ENCODE assay signal across 8 mouse cellular contexts in the genomic region with DNA sequence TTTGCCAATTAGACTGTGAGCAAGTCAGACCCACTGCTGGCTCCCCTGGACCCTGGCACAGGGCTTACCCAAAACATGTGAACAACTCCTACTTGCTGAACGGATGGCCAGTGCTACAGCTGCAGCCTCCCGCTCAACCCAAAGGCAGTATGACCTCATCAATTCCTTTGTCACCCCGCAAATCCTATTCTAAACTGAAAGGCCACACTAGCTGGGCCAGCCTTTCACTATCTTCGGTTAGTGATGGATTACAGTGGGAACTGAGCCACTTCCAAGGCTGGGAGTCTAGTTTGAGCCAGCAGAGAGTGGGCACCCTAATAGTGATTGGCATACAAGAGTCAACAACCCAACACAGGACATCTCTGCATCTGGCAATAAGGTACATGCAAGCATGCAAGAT. TPM values are rescaled to one million over a fixed set of nuclear protein-coding genes. Genes with fewer than 3 reads are reported as not detected.
DNase-seq lines count a peak whose midpoint lies in the region; ATAC-seq lines count a peak whose summit lies in the region.

No protein-coding gene starts in this region.

- DNase-seq in adrenal gland, adult 2 months: peak; percentile 32
- DNase-seq in adrenal gland, adult 18-20 months (ENCODE audit: low spot score in 2 of 2): no peak
- DNase-seq in urinary bladder, postnatal 25 days (ENCODE audit: low spot score): peak; percentile 16
- no peak for DNase-seq in urinary bladder, postnatal 36 days (ENCODE audit: low spot score in 2 of 2)

- peak overlapping the region; percentile 76 to 84 for H3K4me3 ChIP-seq in heart, embryonic 14.5 days (ENCODE audit: control insufficient read depth in 1 of 2, insufficient read depth in 1 of 2, low read depth in 1 of 2, low read length in 2 of 2)
- peak overlapping the region; percentile 76 for H3K4me3 ChIP-seq in liver, embryonic 16.5 days (ENCODE audit: low read depth, low read length)
- peak overlapping the region; percentile 77 for H3K4me3 ChIP-seq in stomach, embryonic 16.5 days (replicated peaks; ENCODE audit: low read length)

- 4% methylated on average over 4 of the region's 4 CpGs for WGBS in heart, embryonic 14.5 days
- 0% methylated on average over 4 of the region's 4 CpGs for WGBS in liver, embryonic 16.5 days (ENCODE audit: insufficient replicate concordance)
- under 1% methylated on average over 4 of the region's 4 CpGs for WGBS in stomach, embryonic 16.5 days

- H3K4me2 ChIP-seq in heart, embryonic 14.5 days (ENCODE audit: low read length): peak overlapping the region; percentile 91
- peak overlapping the region; percentile 94 for H3K4me2 ChIP-seq in liver, embryonic 16.5 days (ENCODE audit: low read depth, low read length)
- H3K4me2 ChIP-seq in stomach, embryonic 16.5 days (ENCODE audit: low read depth, low read length): peak overlapping the region; percentile 96

- H3K36me3 ChIP-seq in heart, embryonic 14.5 days (ENCODE audit: control insufficient read depth, insufficient read depth, low read length): peaks cover 29% of the 10 kb centered on the region
- peaks cover 18% of the 10 kb centered on the region for H3K36me3 ChIP-seq in liver, embryonic 16.5 days (ENCODE audit: control insufficient read depth, insufficient read depth)
- peaks cover 12% of the 10 kb centered on the region for H3K36me3 ChIP-seq in stomach, embryonic 16.5 days (ENCODE audit: control insufficient read depth, insufficient read depth, low read length)

- no peaks in the 10 kb centered on the region for H3K27me3 ChIP-seq in heart, embryonic 14.5 days (ENCODE audit: control insufficient read depth, insufficient read depth, low read length)
- H3K27me3 ChIP-seq in liver, embryonic 16.5 days (ENCODE audit: control insufficient read depth, insufficient read depth, low read depth, low read length): no peaks in the 10 kb centered on the region
- no peaks in the 10 kb centered on the region for H3K27me3 ChIP-seq in stomach, embryonic 16.5 days (ENCODE audit: control insufficient read depth, insufficient read depth, low read length)

- no peak for ATAC-seq in heart, embryonic 14.5 days (ENCODE audit: insufficient number of reproducible peaks, insufficient read depth, low FRiP score, low read depth)
- no peak for ATAC-seq in liver, embryonic 16.5 days (ENCODE audit: low read depth)
- no peak for ATAC-seq in stomach, embryonic 16.5 days (ENCODE audit: insufficient read depth, low FRiP score)
- ATAC-seq in activated CD4-positive, CD25-positive, alpha-beta regulatory T cell, adult 4 months: no peak

- peak overlapping the region; percentile 93 for H3K9ac ChIP-seq in heart, embryonic 14.5 days (ENCODE audit: low read length)
- H3K9ac ChIP-seq in liver, embryonic 16.5 days (ENCODE audit: low read depth, low read length): peak overlapping the region; percentile 92
- H3K9ac ChIP-seq in stomach, embryonic 16.5 days (ENCODE audit: low read length): peak overlapping the region; percentile 99

- H3K4me1 ChIP-seq in heart, embryonic 14.5 days (ENCODE audit: control insufficient read depth in 2 of 2, insufficient read depth in 2 of 2, low read length in 2 of 2): peaks cover 2 to 27% of the 10 kb centered on the region in 2 experiments; a peak in 3 of 4 replicates
- peaks cover 19% of the 10 kb centered on the region for H3K4me1 ChIP-seq in liver, embryonic 16.5 days (ENCODE audit: control insufficient read depth, low read depth, low read length)
- peaks cover 21% of the 10 kb centered on the region for H3K4me1 ChIP-seq in stomach, embryonic 16.5 days (ENCODE audit: control insufficient read depth, insufficient read depth, low read length)

- H3K27ac ChIP-seq in heart, embryonic 14.5 days (replicated peaks in 1 of 2; ENCODE audit: control insufficient read depth in 1 of 2, insufficient read depth in 1 of 2, low read depth in 2 of 2, low read length in 2 of 2): peak overlapping the region; percentile 76 to 85
- H3K27ac ChIP-seq in liver, embryonic 16.5 days (ENCODE audit: low read length): peak overlapping the region; percentile 90
- peak overlapping the region; percentile 94 for H3K27ac ChIP-seq in stomach, embryonic 16.5 days (ENCODE audit: low read length)

- no peaks in the 10 kb centered on the region for H3K9me3 ChIP-seq in heart, embryonic 14.5 days (ENCODE audit: control insufficient read depth, low read length)
- no peaks in the 10 kb centered on the region for H3K9me3 ChIP-seq in liver, embryonic 16.5 days (replicated peaks; ENCODE audit: control insufficient read depth, low read length)
- no peaks in the 10 kb centered on the region for H3K9me3 ChIP-seq in stomach, embryonic 16.5 days (replicated peaks; ENCODE audit: control insufficient read depth, low read length)

RNA-seq across cellular contexts. Expression of gene Dgcr8, which starts 0.9 kb away (rescaled TPM):
- 10 to 100 TPM; 23.3 to 27.3 TPM for total RNA-seq in adrenal gland, adult 2 months (2021)
- polyA plus RNA-seq in adrenal gland, adult 2 months (2012; rRNA removed): 12.3 and 20.6 TPM in 2 replicates
- total RNA-seq in adrenal gland, adult 18-20 months (2021): 10 to 100 TPM; 19.4 to 27.3 TPM
- polyA plus RNA-seq in heart, embryonic 14.5 days (2014; fragmentation: Nextera tagmentation; extraction: Ambion mirVana): 20.9 and 22.0 TPM in 2 replicates
- polyA plus RNA-seq in liver, embryonic 16.5 days (2015; fragmentation: Nextera tagmentation; extraction: Ambion mirVana): 10.5 and 11.3 TPM in 2 replicates
- polyA plus RNA-seq in stomach, embryonic 16.5 days (2015; fragmentation: Nextera tagmentation; extraction: Ambion mirVana): 23.3 and 25.9 TPM in 2 replicates
- polyA plus RNA-seq in activated CD4-positive, CD25-positive, alpha-beta regulatory T cell, adult 4 months (2017; shearing (Covaris generic)): 10 to 100 TPM; 22.0 to 24.5 TPM

RNA-seq across cellular contexts. Expression of gene Gm49776, which starts 30.0 kb away (rescaled TPM):
- total RNA-seq in adrenal gland, adult 2 months (2021): 1 to 10 TPM in 1 of 2 experiments, not detected in 1; 2.7 TPM
- polyA plus RNA-seq in adrenal gland, adult 2 months (2012; rRNA removed): not detected in 2 replicates
- total RNA-seq in adrenal gland, adult 18-20 months (2021): not detected
- 0.88 and 3.6 TPM in 2 replicates for polyA plus RNA-seq in heart, embryonic 14.5 days (2014; fragmentation: Nextera tagmentation; extraction: Ambion mirVana)
- not detected in 2 replicates for polyA plus RNA-seq in liver, embryonic 16.5 days (2015; fragmentation: Nextera tagmentation; extraction: Ambion mirVana)
- not detected in 2 replicates for polyA plus RNA-seq in stomach, embryonic 16.5 days (2015; fragmentation: Nextera tagmentation; extraction: Ambion mirVana)
- not detected for polyA plus RNA-seq in activated CD4-positive, CD25-positive, alpha-beta regulatory T cell, adult 4 months (2017; shearing (Covaris generic))

RNA-seq across cellular contexts. Expression of gene Ranbp1, which starts 39.6 kb away (rescaled TPM):
- 100 to 1,000 TPM; 139 to 162 TPM for total RNA-seq in adrenal gland, adult 2 months (2021)
- polyA plus RNA-seq in adrenal gland, adult 2 months (2012; rRNA removed): 141 and 175 TPM in 2 replicates
- 100 to 1,000 TPM; 114 to 143 TPM for total RNA-seq in adrenal gland, adult 18-20 months (2021)
- polyA plus RNA-seq in heart, embryonic 14.5 days (2014; fragmentation: Nextera tagmentation; extraction: Ambion mirVana): 354 and 357 TPM in 2 replicates
- polyA plus RNA-seq in liver, embryonic 16.5 days (2015; fragmentation: Nextera tagmentation; extraction: Ambion mirVana): 188 and 217 TPM in 2 replicates
- 370 and 425 TPM in 2 replicates for polyA plus RNA-seq in stomach, embryonic 16.5 days (2015; fragmentation: Nextera tagmentation; extraction: Ambion mirVana)
- polyA plus RNA-seq in activated CD4-positive, CD25-positive, alpha-beta regulatory T cell, adult 4 months (2017; shearing (Covaris generic)): 100 to 1,000 TPM; 186 to 213 TPM

RNA-seq across cellular contexts. Expression of gene Trmt2a, which starts 39.7 kb away (rescaled TPM):
- total RNA-seq in adrenal gland, adult 2 months (2021): 10 to 100 TPM; 53.2 to 55.5 TPM
- 32.8 and 45.4 TPM in 2 replicates for polyA plus RNA-seq in adrenal gland, adult 2 months (2012; rRNA removed)
- 10 to 100 TPM; 41.8 to 44.1 TPM for total RNA-seq in adrenal gland, adult 18-20 months (2021)
- polyA plus RNA-seq in heart, embryonic 14.5 days (2014; fragmentation: Nextera tagmentation; extraction: Ambion mirVana): 39.8 and 48.4 TPM in 2 replicates
- 46.7 and 47.0 TPM in 2 replicates for polyA plus RNA-seq in liver, embryonic 16.5 days (2015; fragmentation: Nextera tagmentation; extraction: Ambion mirVana)
- polyA plus RNA-seq in stomach, embryonic 16.5 days (2015; fragmentation: Nextera tagmentation; extraction: Ambion mirVana): 98.8 and 99.1 TPM in 2 replicates
- polyA plus RNA-seq in activated CD4-positive, CD25-positive, alpha-beta regulatory T cell, adult 4 months (2017; shearing (Covaris generic)): 10 to 100 TPM; 27.7 to 46.5 TPM

RNA-seq across cellular contexts. Expression of gene Zdhhc8, which starts 53.2 kb away (rescaled TPM):
- 10 to 100 TPM; 23.3 to 23.8 TPM for total RNA-seq in adrenal gland, adult 2 months (2021)
- polyA plus RNA-seq in adrenal gland, adult 2 months (2012; rRNA removed): 182 and 191 TPM in 2 replicates
- 10 to 100 TPM; 20.6 to 21.2 TPM for total RNA-seq in adrenal gland, adult 18-20 months (2021)
- 16.4 and 22.5 TPM in 2 replicates for polyA plus RNA-seq in heart, embryonic 14.5 days (2014; fragmentation: Nextera tagmentation; extraction: Ambion mirVana)
- polyA plus RNA-seq in liver, embryonic 16.5 days (2015; fragmentation: Nextera tagmentation; extraction: Ambion mirVana): 0.63 and 0.79 TPM in 2 replicates
- 5.0 and 6.9 TPM in 2 replicates for polyA plus RNA-seq in stomach, embryonic 16.5 days (2015; fragmentation: Nextera tagmentation; extraction: Ambion mirVana)
- 1 to 10 TPM; 1.7 to 2.7 TPM for polyA plus RNA-seq in activated CD4-positive, CD25-positive, alpha-beta regulatory T cell, adult 4 months (2017; shearing (Covaris generic))

Comparison
In these comparisons a context has a peak if more than half of its experiments do, and no peak if none do; other contexts are left out.
1. DNase-seq: peak in adrenal gland, adult 2 months (single experiment) and urinary bladder, postnatal 25 days (single experiment); none in adrenal gland, adult 18-20 months (0 of 2) and urinary bladder, postnatal 36 days (0 of 2).
2. Peak in every context shown above with its lines, with median percentiles within 50 percentile points of each other: H3K27ac ChIP-seq, H3K4me2 ChIP-seq, H3K4me3 ChIP-seq and H3K9ac ChIP-seq.